Mouse (Mus musculus) bone marrow, adult 2 months (tissue): Measurements from ENCODE around the gene Tbc1d5. TPM values are rescaled to one million over a fixed set of nuclear protein-coding genes. Genes with fewer than 3 reads are reported as not detected.

Source experiments
- H3K27ac ChIP-seq: fragments of 200-500 bp; 2 replicates; pipeline ENCODE4 v1.5.1; 2012; ENCODE audit warnings: low read depth, mild to moderate bottlenecking, control low read depth, inconsistent platforms, low read length; ENCODE audit not compliant: control insufficient read depth, poor library complexity, insufficient read depth
- H3K4me1 ChIP-seq: fragments of 200-500 bp; 2 replicates; pipeline ENCODE4 v1.6.1; 2011; ENCODE audit warnings: low read length; ENCODE audit not compliant: control insufficient read depth, insufficient read depth
- H3K4me3 ChIP-seq: fragments of 200-500 bp; replicated peaks from 2 replicates; pipeline ENCODE3; 2011; ENCODE audit warnings: mild to moderate bottlenecking, low read depth, low read length, control low read depth; ENCODE audit not compliant: control insufficient read depth
- CTCF ChIP-seq: fragments of 200-500 bp; IDR thresholded peaks from 2 replicates; pipeline ENCODE4 v1.5.1; 2011; ENCODE audit warnings: low read length, control low read depth; ENCODE audit not compliant: control insufficient read depth, insufficient read depth
- POLR2A ChIP-seq: fragments of 200-500 bp; IDR thresholded peaks from 2 replicates; pipeline ENCODE4 v1.6.1; 2011; ENCODE audit warnings: low read depth, mild to moderate bottlenecking, control low read depth, low read length, borderline replicate concordance; ENCODE audit not compliant: control insufficient read depth
- WGBS: fragments of 180-500 bp; shearing (Covaris S2); methylation state at CpG from one replicate; pipeline ENCODE4 v1.1.7; 2018; 5-methylcytosine and 5-hydroxymethylcytosine counted together
- polyA plus RNA-seq: library from polyadenylated mRNA; stranded (reverse); fragments of >200 nt; gene quantifications from 2 replicates; pipeline ENCODE4 v1.2.4, GENCODE M21; 2011; ENCODE audit warnings: low replicate concordance; ENCODE audit not compliant: missing spikeins, insufficient read depth, insufficient read length

The Tbc1d5 gene
- polyA plus RNA-seq, 1 experiment, result 9.0 TPM

DNA sequence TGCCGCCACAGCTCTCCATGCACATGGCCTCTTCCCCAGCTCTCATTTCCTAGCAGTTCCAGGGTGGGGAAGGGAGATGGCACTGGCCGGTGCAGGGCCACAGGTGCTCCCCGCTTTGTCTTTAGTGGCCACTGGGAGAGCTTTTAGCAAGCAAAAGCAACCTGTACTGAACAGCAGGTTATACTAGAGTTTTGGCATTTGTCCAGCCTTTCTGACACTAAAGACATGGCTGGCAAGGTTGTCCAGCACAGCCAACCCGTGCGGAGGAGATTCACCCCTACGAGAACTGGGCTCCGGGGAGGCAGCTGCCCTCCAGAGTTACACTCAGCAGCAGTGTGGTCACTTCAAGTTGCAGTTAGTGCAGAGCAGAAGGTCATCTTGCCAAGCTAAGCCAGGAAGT lies 445.8 kb downstream of the Tbc1d5 start:
- peaks cover 6% of the 10 kb centered on the region for H3K4me1 ChIP-seq
- TF ChIP-seq CTCF, result no peak
- no peak for TF ChIP-seq POLR2A
- H3K4me3 ChIP-seq, result no peak overlapping the region
- WGBS, result 90% methylated on average over 7 of the region's 7 CpGs
- H3K27ac ChIP-seq, result no peak overlapping the region

DNA sequence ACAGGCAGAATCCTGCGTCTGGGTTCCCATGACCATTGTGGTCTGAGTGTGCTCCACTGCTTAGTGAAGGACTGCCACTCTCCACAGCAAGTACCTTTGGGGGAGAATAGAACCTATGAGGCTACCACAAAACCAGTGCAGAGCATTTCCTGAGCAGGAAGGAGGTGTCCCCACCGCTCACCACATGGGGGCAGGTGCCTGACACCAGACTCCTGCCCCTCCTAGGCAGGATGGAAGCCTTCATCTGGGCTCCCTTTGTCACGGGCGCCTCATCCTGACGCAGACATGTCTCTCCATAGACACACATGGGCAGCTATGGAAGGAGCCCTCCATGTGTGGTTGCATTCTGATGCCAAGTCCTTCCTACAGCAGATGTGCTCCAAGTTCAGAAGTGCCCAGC lies 447.3 kb downstream of the Tbc1d5 start:
- H3K4me1 ChIP-seq, result peaks cover 6% of the 10 kb centered on the region
- TF ChIP-seq POLR2A (no peak), CTCF (peak; percentile 15; the same call in 1 of the 2 replicates)
- H3K27ac ChIP-seq, result no peak overlapping the region
- no peak overlapping the region for H3K4me3 ChIP-seq
- WGBS, result 46% methylated on average over 5 of the region's 5 CpGs

DNA sequence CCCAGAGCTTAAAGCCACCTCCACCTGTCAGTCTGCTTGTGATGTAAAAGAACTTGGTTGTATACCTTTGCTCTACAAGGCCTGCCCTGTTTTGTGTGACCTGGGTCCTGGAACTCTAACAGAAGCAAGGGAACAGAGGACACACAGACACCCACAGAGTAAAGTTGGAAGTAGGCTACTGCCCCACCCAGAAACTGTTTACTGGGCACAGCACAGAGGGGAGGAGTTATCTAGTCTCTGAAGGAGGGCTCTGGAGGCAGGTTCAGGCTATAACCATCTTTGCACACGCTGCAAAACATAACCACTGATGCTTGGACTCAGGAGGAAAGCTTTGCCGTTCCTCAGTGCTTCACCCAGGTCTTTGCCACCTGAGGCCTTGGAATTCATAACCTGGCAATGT lies 448.3 kb downstream of the Tbc1d5 start:
- Histone ChIP-seq H3K4me3 (no peak overlapping the region), H3K27ac (no peak overlapping the region), H3K4me1 (peaks cover 4% of the 10 kb centered on the region)
- TF ChIP-seq CTCF (no peak), POLR2A (no peak)
- WGBS, result 76% methylated on average over 2 of the region's 2 CpGs

DNA sequence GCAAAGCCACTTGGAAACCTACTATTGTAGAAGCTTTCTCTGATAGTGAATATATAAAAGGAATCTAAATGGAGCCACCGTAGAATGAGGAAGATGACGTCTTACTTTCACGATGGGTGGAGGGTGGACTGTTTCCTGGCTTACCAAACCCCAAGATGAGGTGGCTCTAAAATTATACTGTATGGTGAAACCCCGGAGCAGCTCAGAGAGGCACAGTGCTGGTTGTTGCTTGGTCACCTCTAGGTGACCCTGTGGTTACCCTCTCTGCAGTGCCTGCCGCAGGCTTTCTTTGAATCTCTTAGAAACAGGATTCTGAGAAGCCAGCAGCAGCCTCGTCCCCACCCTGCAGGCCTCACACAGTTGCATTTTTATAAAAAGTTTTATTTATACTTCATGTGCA lies 449.6 kb downstream of the Tbc1d5 start:
- H3K27ac ChIP-seq, result no peak overlapping the region
- WGBS, result 5% methylated on average over 6 of the region's 6 CpGs
- H3K4me3 ChIP-seq, result no peak overlapping the region

DNA sequence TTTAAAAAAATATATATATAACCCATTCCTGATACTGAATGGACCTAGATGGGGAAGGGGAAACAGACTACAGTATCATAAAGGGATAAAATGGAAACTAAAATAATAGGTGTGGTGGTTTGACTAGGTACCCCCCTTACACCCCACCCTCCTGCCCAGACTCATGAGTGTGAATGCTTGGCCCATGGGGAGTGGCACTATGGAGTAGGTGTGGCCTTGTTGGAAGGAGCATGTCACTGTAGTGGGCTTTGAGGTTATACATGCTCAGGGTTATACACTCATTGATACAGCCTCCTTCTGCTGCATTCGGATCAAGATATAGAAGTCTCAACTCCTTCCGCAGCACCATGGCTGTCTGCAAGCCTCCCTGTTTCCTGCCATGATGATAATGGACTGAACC lies 450.1 kb downstream of the Tbc1d5 start:
- 64% methylated on average over 2 of the region's 2 CpGs for WGBS
- peaks cover 3% of the 10 kb centered on the region for H3K4me1 ChIP-seq
- no peak overlapping the region for H3K4me3 ChIP-seq
- no peak overlapping the region for H3K27ac ChIP-seq
- no peak for TF ChIP-seq POLR2A
- TF ChIP-seq CTCF, result no peak

More for the DNA sequence above, 449.6 kb downstream of the Tbc1d5 start:
- peaks cover 3% of the 10 kb centered on the region for H3K4me1 ChIP-seq
- TF ChIP-seq CTCF, result no peak
- TF ChIP-seq POLR2A, result no peak

DNA sequence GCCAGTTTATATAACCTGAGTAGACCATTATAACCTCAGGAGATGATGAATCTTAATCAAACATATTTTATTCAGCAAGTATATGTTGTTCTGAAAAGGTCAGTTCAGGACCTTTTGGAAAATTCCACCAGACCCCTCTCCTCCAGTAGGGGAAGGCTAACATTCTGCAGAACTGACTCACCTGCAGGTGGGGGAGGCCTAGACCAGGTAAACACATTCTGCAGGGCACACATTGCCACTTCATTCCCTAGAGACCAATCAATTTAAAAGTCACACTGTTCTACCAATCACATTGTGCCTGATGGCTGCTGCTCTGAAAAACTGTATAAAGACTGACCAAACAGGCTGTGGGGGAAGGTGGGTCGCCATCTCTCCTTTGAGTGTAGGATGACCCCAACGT lies 452.9 kb downstream of the Tbc1d5 start:
- Histone ChIP-seq H3K4me3 (no peak overlapping the region), H3K27ac (no peak overlapping the region), H3K4me1 (peaks cover 3% of the 10 kb centered on the region)
- WGBS, result 76% methylated on average over 2 of the region's 2 CpGs
- no peak for TF ChIP-seq POLR2A
- TF ChIP-seq CTCF, result no peak

DNA sequence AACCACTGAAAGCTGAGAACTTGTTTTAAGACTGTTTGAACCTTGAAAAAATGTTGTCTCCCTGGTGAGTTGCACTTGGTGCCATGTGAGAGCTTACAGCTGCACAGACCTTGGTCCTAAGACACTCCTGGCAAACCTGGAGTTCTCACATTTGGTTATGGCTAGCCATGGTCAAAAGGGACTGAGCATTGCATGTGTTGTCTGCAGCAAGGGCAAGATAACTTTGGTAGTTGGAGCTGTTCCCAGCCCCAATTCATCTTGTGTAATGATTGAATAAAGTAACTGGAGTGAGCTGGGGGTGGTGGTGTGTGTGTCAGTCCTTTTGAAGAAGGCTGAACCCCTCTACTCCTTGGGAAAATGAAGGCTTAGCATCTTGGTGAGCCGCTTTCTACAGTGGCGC lies 454.8 kb downstream of the Tbc1d5 start:
- Histone ChIP-seq H3K4me3 (no peak overlapping the region), H3K4me1 (peaks cover 3% of the 10 kb centered on the region; the same call in 1 of the 2 replicates), H3K27ac (no peak overlapping the region)
- 91% methylated on average over 2 of the region's 2 CpGs for WGBS
- TF ChIP-seq CTCF, result no peak
- no peak for TF ChIP-seq POLR2A

DNA sequence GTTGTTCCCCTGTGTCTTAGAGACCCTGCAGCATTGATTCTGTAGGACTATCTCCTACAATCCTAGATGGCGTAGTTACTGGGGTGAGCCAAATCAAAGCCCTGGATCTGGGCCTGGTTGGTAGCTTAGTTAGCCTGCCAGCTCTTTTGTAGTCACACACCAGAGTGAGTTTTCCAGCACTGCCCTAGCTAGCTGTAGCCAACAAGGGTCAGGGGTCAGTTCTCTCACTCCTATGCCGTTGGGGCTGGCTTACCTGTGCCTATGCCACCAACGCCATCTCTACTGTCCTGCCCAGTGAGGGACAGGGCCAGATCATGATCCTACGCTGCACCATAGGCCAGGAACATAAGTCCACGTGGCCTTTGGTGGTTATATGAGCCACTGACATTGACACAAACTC lies 461.6 kb downstream of the Tbc1d5 start:
- TF ChIP-seq CTCF (no peak), POLR2A (no peak)
- no peak overlapping the region for H3K27ac ChIP-seq
- H3K4me1 ChIP-seq, result no peaks in the 10 kb centered on the region
- no peak overlapping the region for H3K4me3 ChIP-seq
- WGBS, result 78% methylated on average over 5 of the region's 5 CpGs
